Mouse (Mus musculus): ENCODE results near the gene Ahsg.
A peak's percentile ranks its signal among the peaks of the same experiment; 100 is the strongest.

The Ahsg gene

DNA sequence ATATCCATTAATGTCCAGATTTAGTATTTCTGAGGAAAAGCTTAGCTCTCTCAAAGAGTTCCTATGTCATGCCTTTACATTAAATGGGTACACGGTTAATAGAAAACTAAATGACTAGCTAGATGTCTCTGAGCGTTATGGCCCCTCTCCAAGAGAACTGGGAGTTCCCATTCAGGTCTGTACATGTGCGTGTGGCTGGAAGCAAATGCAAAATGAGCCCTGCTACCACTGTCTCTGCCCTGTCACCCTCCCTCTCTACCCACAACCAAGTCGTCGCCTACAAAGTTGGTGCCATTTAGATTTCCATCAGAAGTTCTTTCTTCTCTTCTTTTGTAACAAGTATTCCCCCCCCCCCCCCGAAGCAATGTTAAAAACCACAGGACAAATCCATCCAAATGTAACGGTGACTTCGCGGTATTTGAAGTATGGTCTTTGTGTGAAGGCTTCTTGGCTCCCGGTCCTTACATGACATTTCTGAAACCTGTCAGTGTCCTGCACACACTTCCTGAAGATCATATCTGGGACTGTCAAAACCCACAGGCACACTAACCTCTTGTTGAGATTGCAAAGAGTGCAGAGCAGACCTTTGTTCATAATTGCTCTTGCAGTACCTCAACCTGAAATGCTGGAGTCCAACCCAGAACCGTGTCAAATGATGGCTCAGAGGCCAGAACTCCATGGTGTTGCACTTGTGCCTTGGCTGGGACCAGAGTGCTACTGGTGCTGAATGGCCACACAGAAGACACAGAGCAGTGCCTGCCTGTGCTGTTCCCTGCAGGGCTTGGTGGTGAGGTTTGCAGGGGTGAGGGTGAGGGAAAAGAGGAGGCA, at the start of gene Ahsg:
Gene Ahsg, plus strand, starts transcription at position 595 of the 828 bp plus-strand sequence.
- no peak for DNase-seq

DNA sequence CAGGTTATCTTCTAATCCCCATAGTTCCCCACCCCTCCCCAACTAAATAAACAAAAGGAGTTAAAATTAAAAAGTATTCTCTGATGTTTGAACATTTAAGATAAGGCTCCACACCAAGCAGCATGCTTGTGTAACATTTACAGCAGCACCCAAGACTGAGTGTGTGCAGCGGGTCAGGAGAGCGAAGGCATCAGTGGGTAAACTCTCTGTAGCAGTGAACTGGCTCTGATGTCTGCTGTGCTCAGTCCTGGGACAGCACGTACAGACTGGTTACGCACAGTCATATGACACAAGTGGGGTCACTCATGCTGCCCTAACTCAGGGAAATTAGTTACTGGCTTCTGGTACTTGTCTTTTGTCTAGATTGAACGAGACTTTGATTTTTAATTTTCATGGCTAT, 48.2 kb upstream of the Ahsg start:
- no peak for DNase-seq

DNA sequence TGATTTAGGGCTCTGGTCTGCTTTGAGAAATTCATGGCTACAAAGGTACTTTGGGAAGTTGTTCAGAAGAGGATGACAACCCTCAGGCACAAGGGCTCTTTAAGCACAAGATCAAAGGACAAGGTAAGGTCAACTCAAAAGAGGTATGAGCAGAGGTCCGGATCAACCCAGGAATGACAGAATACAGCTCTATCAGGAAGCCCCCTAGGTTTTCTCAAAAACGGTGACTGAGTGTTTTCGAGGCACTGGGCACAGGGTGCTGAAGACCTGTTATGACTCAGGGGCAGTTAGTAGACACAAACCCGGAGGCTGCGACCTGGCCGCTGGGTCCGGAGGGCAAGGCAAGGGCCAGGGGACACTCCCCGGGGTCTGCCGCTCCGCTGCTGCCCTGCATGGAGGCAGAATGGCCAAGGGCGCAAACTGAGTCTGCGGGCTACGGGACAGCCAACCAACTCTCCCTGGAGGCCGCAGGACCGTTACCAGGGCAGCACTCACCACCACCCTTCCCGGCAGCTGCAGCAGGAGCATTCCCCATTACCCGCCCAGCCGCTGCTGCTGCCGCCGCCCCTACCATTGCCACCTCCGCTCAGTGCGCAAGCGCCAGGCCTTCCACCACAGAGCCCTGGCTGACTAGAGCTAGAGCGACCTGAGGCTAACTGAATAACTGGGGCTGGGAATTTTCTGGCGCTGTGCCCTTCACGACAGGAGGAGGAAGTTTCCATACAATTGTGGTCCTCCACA, 46.8 kb upstream of the Ahsg start:
- peak in 1 of 2 experiments; percentile 15 for DNase-seq

DNA sequence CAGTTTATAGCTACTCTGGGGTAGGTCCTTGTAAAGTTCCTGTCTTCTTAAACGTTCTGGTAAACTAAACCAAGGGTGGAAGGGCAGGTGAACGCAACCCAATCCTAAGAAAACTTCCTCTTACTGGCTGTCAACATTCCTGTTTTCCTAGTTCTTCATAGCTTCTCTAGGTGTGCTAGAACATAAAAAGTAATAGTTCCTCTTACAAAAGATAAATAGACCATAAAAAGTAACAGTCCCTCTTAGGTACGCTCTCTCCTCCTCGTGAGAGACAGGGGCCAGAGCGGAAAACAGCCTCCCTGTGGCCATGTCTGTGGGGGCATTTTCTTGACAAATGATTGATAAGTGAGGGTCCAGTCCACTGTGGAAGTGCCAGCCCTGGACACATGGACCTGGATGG, 46.2 kb upstream of the Ahsg start:
- DNase-seq, result no peak

DNA sequence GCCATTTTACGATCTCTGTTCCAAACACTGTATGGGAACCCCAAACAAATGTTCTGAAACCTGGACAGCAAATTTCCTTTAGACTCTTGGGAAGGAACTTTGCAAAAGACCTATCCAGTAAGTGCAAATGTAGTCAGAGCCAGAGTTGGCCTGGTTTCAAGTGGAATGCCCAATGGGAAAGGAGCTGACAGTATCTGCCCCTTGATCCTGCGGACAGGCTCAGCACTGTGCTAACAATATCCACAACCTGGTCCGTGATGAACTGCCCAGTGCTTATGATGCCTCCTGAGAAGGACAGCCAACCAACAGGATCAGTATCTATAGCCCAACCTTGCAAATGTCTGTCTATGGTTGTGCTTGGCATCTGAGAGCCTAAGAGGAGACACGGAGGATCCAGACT, 45.6 kb upstream of the Ahsg start:
- DNase-seq, result no peak

DNA sequence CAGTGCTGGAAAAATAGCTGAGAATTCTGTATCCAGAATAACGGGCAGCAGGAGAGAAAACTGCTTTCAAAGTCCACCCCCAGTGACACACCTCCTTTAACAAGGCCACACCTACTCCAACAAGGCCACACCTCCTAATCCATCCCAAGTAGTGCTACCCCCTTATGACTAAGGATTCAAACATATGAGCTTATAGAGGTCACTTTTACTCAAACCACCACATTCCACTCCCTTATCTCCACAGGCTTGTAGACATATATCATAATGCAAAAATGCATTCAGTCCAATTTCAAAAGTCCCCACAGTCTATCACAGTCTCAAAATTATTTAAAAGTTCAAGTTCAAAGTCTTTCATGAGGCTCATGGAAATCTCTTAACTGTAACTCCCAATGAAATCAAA, 43.4 kb upstream of the Ahsg start:
- DNase-seq, result no peak

DNA sequence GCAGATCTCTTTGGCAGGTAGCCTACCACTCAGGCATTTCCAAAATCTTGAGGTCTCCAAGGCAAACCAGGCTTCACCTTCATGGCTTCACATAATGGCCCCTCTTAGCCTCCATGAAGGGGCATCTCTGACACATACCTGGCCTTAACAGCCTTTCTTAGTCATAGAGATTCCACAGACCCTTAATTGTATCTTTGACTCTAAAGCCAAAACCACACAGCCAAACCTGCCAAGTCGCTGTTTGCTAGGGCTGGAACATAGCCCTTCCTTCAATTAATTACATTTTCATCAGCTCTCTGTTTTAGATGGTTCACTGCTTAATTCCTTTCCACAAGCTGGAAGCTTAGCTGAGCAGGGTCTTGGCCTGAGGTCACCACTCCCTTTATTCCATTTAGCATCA, 42.7 kb upstream of the Ahsg start:
- DNase-seq, result no peak

DNA sequence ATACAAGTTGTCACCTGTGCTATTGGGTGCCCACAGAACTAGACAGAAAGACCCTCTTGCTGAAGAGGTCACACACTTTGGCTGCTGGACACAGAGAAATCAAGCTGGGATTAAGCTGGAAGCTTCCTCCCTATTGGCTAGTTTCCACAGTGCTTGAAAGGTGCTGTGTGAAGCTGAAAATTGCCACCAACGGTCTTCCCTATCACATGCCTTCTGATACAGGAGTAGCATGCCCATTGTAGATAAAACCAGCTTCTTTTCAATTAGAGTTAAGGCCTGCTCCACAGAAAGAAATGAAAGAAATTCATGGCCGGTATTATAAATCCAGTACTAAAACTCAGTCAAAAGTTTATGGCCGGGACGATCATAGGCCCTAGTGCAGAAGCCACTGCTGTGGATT, 38.4 kb upstream of the Ahsg start:
- no peak for DNase-seq

DNA sequence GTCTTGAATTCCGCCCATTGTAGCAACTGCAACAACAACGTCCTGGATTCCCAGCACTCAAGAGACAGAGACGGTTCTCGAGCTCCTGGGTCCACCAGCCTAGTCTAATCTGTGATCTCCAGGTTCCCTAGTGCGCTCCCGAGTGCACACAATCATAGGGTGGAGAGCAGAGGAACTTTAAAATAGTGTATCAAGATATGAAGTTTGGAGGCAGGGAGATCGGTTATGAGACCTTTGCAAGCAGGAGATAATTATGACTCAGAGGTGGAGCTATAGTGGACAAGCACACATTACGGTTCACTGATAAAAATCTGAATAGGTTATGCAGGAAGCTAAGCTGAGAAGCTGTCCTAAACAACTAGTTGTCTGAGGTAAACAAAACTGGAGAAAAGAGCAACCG, 34.3 kb upstream of the Ahsg start:
- no peak for DNase-seq

DNA sequence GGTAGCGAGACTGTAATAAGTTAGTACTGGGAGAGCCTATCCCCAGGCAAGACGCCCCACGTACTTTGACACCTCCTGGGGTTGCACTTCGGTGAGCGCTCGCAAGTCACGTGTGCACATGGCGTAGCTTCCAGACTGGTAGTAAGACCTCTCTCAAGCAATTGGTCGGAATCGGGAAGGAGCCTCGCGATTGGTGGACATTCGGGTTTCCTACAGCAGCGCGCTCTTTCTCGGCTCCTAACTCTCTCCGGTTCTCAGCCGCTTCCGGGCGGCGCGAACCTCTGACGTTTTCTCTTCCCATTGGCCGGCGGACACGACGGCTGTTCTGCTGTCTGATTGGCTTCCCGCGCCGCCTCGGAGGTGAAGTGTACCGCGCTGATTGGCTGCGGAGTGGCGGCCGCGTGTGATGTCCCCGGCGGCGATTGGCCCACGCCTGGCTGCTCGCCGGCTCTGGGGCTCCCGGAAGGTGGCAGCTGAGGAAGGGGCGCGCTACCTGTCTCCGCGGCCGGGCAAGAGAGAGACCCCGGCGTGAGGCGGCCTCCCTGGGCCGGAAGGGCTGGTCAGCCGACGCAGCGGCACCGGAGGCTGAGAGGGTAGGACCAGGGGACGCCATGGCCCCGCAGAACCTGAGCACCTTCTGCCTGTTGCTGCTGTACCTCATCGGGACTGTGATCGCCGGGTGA, 33.5 kb upstream of the Ahsg start, which contains the start of the genes Tbccd1 and Dnajb11:
Gene Tbccd1, minus strand, starts transcription at position 239 of the 683 bp plus-strand sequence.
Gene Dnajb11, plus strand, starts transcription at position 415 of the 683 bp plus-strand sequence.
- DNase-seq, result peak; percentile 92 to 97

DNA sequence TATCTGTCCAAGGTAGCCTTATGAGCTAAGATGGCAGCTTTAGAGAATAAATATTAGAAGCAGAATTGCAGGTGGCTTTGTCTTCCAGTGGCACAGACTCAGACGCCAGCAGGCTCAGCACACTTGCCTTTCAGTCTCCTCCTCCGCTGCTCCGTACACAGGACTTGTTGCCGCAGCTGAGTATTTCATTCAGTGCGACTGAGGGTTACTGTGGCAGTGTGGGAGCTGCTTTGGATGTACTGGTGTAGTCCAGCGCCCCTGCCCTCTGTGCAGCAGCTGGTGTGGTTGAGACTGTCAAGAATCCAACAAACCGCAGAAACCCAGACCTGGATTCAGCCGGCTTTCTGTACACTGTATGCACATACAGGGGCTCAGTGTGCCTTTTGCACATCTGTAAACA, 18.7 kb upstream of the Ahsg start:
- DNase-seq, result no peak

DNA sequence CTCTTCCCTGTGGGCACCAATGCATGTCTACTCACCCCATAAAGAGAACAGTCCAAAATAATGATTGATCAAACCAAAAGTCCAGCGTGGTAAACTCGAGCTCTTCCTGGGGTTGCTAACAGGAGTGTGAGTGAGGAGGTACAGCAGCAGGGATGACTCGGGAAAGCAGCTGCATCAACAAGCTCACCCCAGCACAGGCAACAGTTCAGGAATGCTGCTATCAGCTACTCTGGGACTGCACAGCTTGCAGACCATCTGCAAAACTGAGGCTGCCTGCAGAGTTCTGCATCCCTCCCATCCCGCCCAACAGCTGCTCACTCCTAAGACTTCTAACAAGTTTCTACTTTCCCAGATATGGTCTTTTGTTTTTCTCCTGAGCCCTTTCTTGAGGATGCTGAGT, 17.7 kb upstream of the Ahsg start:
- DNase-seq, result no peak

DNA sequence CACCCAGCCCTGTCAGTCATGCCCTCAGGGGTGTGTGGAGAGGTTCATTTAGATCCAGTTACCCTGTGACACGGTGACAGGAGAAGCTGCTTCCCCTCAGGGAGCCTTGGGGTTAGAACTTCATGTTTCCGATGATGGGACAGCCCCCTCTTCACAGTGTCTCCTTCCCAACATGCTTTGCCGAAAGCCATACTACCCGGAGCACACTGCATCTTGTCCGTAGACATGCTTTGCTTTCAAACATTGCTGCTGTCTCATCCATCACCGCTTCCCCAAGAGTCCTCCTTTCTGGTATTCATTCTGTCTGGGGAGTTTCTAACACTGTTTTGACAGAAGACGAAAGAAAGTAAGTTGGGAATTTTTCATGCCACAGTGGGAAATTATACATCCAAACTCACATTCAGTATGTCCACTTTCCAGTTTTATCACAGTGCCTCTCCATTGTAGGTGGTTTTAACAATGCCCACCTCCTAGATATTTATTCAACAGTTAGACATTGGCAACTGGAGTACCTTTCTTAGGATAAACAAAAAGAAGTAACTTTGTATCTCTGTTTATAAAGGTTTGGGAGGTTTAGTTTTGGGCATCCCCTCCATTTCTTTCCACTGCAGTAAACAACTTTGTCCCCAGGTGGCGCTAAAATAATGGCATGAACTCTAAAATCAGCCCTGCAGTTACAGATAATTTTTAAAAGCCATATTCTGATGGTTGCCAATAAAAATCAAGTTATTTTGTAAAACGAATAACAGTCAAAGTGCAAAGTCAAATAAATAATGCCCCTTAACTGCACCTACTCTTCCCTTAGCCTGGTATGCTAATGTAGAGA, 14.6 kb upstream of the Ahsg start:
- peak in 1 of 2 experiments; percentile 27 for DNase-seq

DNA sequence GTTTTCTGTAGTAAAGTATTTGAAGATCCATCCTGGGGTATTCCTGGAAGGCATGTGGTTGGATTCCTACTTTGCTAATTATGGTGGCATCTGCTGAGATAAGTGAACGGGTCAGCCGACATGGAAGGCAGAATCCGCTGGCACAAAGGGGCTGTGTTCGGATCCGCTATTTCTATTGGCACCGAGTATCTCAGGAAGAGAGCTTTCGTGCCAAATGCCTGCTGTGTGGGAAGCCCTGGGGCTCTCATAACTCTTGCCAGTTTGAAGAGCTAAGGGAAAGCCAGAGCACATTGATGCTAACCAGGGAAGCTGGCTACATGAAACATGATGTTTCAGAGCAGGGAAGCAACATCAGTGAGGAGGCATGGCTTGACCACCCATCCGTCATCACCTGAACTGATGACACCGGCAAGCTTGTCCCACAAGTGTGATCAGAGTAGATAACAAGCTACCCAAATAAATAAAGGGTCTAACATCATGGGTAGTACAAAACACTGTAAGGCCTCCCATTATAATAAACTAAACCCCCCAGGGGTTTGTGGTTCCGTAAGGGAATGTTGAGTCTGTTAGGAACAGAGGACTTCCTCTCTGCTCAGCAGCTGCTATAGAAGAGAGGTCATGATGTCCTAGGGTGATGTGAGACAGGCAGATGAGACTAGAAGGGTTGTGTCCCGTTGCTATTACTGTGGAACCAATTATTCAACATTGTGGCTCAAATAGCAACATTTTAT, 13.3 kb upstream of the Ahsg start:
- no peak for DNase-seq

DNA sequence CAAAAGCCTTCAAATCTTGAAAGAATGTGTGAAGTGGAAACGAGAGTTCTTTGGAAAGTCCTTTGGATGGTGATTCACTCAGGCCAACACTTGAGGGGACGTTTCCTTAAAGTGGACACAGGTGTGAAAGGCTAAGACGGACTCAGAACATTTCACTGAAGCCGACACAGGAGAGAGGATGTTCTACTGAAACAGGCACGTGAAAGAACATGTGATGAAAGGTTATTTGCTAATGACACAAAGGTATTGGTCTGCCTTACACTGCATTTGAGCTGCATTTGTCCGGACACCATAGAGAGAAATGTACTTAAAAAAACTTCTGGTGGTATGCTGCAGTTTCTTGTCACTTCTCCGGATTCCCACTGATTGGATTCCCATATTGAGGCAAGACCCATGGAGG, 12.4 kb upstream of the Ahsg start:
- DNase-seq, result no peak

DNA sequence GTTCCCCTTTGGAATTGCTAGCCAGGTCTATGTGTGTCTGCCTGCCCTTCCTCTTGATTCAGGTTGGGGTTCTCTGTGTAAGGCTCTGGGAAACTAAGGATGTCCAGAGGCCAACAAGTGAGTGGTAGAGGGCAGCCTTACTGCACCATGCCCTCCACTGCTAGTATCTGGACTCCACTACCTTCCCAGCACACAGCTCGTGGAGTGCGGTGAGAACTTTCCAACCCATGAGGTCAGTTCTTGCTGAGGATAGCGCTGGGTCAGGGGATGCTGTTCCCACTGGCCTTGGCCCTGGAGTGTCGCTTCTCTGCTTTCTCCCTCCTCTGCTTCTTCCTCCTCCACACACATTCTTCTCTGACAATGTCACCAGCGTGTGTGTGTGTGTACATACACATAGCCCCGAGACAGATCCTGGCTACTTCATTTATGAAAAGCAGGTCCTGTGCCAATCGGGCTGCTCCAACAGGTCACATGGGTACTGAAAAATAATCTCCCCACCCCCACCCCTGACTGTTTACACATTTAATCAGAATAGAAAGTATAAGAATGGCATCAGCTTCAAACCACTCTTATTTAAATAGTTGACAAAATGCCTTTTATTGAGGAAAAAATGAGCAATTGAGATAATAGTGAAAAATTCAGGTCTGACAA, 11.0 kb upstream of the Ahsg start:
- DNase-seq, result no peak

DNA sequence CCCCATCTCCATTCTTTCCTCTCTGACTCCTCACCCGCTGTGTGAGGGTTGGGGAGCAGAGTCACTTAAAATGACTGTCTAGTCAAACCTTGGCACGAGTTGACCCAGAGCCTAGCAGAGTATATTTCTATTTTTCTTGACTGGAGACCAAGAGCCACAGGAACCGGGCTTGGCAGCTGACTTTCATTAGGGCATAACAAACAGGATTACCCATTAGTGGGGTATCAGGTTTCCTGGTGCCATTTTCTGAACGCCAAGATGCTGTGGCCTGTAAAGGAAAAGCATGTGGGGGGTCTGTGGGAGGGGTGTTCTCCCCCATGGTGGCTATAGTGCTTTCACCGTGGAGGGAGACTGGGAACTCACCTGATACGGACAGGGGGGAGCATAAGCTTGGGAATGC, 10.2 kb upstream of the Ahsg start:
- DNase-seq, result no peak

DNA sequence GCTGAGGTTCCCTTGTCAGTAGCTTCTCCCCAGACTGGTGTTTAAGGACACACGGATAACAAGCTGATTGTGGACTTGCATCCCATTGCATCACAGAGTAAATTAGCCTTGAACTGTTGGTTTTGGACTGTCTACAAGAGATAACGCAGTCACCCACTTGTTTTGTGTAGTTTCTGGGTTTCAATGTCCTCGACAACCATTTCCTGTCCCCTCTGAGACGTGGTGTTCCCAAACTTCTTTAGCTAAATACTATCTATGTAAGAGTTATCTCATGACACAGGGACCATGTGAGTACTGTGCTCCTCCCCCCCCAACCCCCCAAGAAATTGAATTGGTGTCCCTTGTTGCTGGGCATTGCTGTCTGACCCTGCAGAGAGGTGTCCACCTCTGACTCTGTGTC, 9.6 kb upstream of the Ahsg start:
- DNase-seq, result no peak

DNA sequence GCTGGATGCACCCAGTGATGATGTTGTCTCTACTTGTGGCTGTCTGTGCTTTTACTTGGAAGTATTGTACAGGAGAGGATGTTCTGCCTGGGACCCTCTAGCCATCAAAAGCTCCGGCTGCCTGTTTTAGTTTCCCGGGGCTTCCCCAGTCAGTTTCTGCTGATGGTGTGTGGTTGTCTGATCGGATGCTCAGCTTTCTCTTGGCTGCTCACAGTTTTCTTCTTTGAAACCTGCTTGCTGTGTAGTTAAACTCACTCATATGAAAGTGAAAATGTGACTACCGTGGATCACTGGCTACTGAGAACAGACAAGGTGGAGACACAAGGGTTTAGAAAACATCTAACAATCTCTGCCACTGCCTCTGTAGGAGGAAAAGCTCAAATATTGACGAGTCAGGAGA, 7.6 kb upstream of the Ahsg start:
- no peak for DNase-seq

DNA sequence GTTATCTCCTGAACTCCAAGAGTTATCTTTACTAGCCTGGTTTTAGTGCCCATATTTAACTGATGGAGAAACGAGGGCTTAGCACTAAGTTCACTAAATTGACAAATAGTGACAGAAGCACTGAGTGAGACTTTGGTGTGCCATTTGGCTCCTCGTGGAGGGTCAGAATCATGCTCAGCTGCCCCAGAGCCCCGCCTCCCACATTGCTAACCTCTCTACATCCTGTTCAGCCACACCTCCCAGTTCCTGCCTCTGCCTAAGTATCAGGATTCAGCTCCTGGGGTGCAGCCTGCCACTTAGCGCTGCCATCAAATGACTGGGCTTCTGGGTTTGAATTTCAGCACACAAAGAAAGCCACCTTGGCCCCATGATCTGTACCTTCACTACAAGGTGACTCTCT, 5.7 kb upstream of the Ahsg start:
- peak; percentile 41 to 45 for DNase-seq

DNA sequence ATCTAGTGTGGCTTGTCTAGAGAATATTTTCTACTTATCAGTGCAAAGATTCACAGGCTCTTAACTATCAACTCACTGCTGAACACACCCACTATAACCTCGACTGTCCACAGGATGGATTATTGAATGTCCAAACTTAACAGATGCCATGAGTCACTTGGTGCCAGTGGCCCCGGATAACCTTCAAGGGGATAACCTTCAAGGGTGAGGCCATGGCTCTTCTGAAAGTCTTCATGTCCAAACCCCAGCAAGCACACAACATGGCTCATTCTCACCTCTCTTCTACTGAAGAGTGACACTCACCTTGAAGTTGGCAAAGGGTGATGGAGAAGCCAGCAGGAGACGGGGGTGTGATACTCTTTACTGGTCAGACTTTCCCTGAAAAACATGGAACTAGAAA, 4.4 kb upstream of the Ahsg start:
- no peak for DNase-seq

Data from spleen, adult 18-20 months (tissue).